Mouse (Mus musculus) G1E (cell line): Measurements from ENCODE around the gene Prrx1. TPM values are rescaled to one million over a fixed set of nuclear protein-coding genes. Genes with fewer than 3 reads are reported as not detected.

Experiments
- ATAC-seq: 2 replicates; pipeline ENCODE4 v1.8.0; 2016; ENCODE audit warnings: mild to moderate bottlenecking; ENCODE audit not compliant: insufficient number of reproducible peaks, poor library complexity, low FRiP score, severe bottlenecking; ENCODE audit errors: extremely low read depth
- DNase-seq: peaks from one replicate; pipeline ENCODE4 v3.0.0; 2012; ENCODE audit warnings: low spot score
- H3K27me3 ChIP-seq: 2 replicates; pipeline ENCODE4 v1.6.1; 2012; ENCODE audit warnings: mild to moderate bottlenecking, low read length, inconsistent platforms; ENCODE audit not compliant: insufficient read depth
- H3K36me3 ChIP-seq: replicated peaks from 2 replicates; pipeline ENCODE3; 2012; ENCODE audit warnings: mild to moderate bottlenecking, inconsistent platforms
- H3K4me1 ChIP-seq: 2 replicates; pipeline ENCODE4 v1.6.1; 2012; ENCODE audit warnings: low read depth, low read length, inconsistent platforms, mixed read lengths; ENCODE audit not compliant: insufficient read depth
- H3K4me3 ChIP-seq: 2 replicates; pipeline ENCODE4 v1.5.1; 2012; ENCODE audit warnings: low read depth, mild to moderate bottlenecking, inconsistent platforms, low read length, moderate library complexity, mixed read lengths
- H3K9me3 ChIP-seq: replicated peaks from 2 replicates; pipeline ENCODE4 v1.6.1; 2012; ENCODE audit warnings: inconsistent platforms
- CTCF ChIP-seq: IDR thresholded peaks from 2 replicates; pipeline ENCODE4 v1.5.1; 2012; ENCODE audit warnings: low read depth, low read length, inconsistent platforms, mixed read lengths
- GATA1 ChIP-seq: IDR thresholded peaks from 2 replicates; pipeline ENCODE4 v1.6.1; 2012; ENCODE audit warnings: borderline replicate concordance, low read length, inconsistent platforms, mixed read lengths
- GATA2 ChIP-seq: IDR thresholded peaks from 2 replicates; pipeline ENCODE4 v1.6.1; 2012; ENCODE audit warnings: low read depth, low read length, inconsistent platforms, borderline replicate concordance
- POLR2AphosphoS5 ChIP-seq: IDR thresholded peaks from 2 replicates; pipeline ENCODE4 v1.6.1; 2012; ENCODE audit warnings: low read depth, low read length, inconsistent platforms; ENCODE audit not compliant: insufficient replicate concordance
- TAL1 ChIP-seq: conservative IDR thresholded peaks from 2 replicates; pipeline ENCODE4 v1.6.1; 2012; ENCODE audit warnings: low read depth, low read length, inconsistent platforms, mixed read lengths
- polyA plus RNA-seq: library from polyadenylated mRNA; stranded (reverse); fragments of >175 nt; gene quantifications from 2 replicates; pipeline ENCODE4 v1.2.3, GENCODE M21; 2012
- total RNA-seq, 2 experiments: library from RNA; stranded (forward) in 1 of 2; stranded (reverse) in 1 of 2; fragments of 200-1000 nt in 1 of 2; fragments of >200 nt in 1 of 2; fragmentation: Nextera tagmentation in 1 of 2; gene quantifications; 2 replicates each; pipeline ENCODE4 v1.2.3; 2014 to 2017

Gene Prrx1
- total RNA-seq (2014; fragmentation: Nextera tagmentation) (not detected in 2 replicates), total RNA-seq (2017) (0.05 and 0.12 TPM in 2 replicates), polyA plus RNA-seq (not detected in 2 replicates)

- no peak for ATAC-seq
- H3K4me3 ChIP-seq = no peak within 1 kb of the TSS
- H3K27me3 ChIP-seq = 0 out of 2 replicates have a peak, but pooled peaks cover 3% of the 10 kb centered on the region
- H3K36me3 ChIP-seq = no peaks in the 10 kb centered on the region
- H3K9me3 ChIP-seq = no peaks in the 10 kb centered on the region
- H3K4me1 ChIP-seq = no peaks in the 10 kb centered on the region
- DNase-seq = no peak
- TF ChIP-seq TAL1 (no peak), GATA1 (no peak), CTCF (no peak), POLR2AphosphoS5 (no peak), GATA2 (no peak)
These were observed at the start of gene Prrx1 for GRCm38 (mm10) chr1:163313101-163313773. Prrx1 (minus strand) TSS chr1:163313710.

GRCm38 (mm10) chr1:163362202-163362601 is 48.7 kb upstream of the Prrx1 start:
- DNase-seq = no peak
- Histone ChIP-seq H3K4me3 (no peak overlapping the region), H3K36me3 (no peaks in the 10 kb centered on the region), H3K4me1 (no peaks in the 10 kb centered on the region), H3K27me3 (0 out of 2 replicates have a peak, but pooled peaks cover 2% of the 10 kb centered on the region), H3K9me3 (no peaks in the 10 kb centered on the region)
- no peak for ATAC-seq
- TF ChIP-seq GATA2 (no peak), TAL1 (no peak), CTCF (no peak), POLR2AphosphoS5 (no peak), GATA1 (no peak)

GRCm38 (mm10) chr1:163361376-163361775 is 47.9 kb upstream of the Prrx1 start:
- TF ChIP-seq CTCF (no peak), GATA2 (no peak), TAL1 (no peak), GATA1 (no peak), POLR2AphosphoS5 (no peak)
- DNase-seq (no peak), ATAC-seq (no peak)
- Histone ChIP-seq H3K4me1 (no peaks in the 10 kb centered on the region), H3K4me3 (no peak overlapping the region), H3K9me3 (no peaks in the 10 kb centered on the region), H3K27me3 (0 out of 2 replicates have a peak, but pooled peaks cover 2% of the 10 kb centered on the region), H3K36me3 (no peaks in the 10 kb centered on the region)

- Histone ChIP-seq H3K9me3 (no peaks in the 10 kb centered on the region), H3K4me3 (no peak overlapping the region), H3K27me3 (0 out of 2 replicates have a peak, but pooled peaks cover 2% of the 10 kb centered on the region), H3K4me1 (no peaks in the 10 kb centered on the region), H3K36me3 (no peaks in the 10 kb centered on the region)
- no peak for DNase-seq
- no peak for ATAC-seq
- TF ChIP-seq GATA1 (no peak), GATA2 (no peak), CTCF (no peak), TAL1 (no peak), POLR2AphosphoS5 (no peak)
These were observed 47.3 kb upstream of the Prrx1 start for GRCm38 (mm10) chr1:163360796-163361195.

GRCm38 (mm10) chr1:163359521-163359920 is 46.0 kb upstream of the Prrx1 start:
- H3K4me3 ChIP-seq = no peak overlapping the region
- no peak for ATAC-seq
- no peaks in the 10 kb centered on the region for H3K4me1 ChIP-seq
- H3K9me3 ChIP-seq = no peaks in the 10 kb centered on the region
- TF ChIP-seq GATA1 = no peak
- TF ChIP-seq GATA2 = no peak
- DNase-seq = no peak
- no peaks in the 10 kb centered on the region for H3K36me3 ChIP-seq
- H3K27me3 ChIP-seq = 0 out of 2 replicates have a peak, but pooled peaks cover 2% of the 10 kb centered on the region

GRCm38 (mm10) chr1:163358165-163358564 is 44.7 kb upstream of the Prrx1 start:
- DNase-seq (no peak), ATAC-seq (no peak)
- no peaks in the 10 kb centered on the region for H3K9me3 ChIP-seq
- no peak for TF ChIP-seq CTCF
- no peak for TF ChIP-seq GATA1
- TF ChIP-seq TAL1 = no peak
- no peak for TF ChIP-seq POLR2AphosphoS5
- no peak for TF ChIP-seq GATA2
- H3K27me3 ChIP-seq = 0 out of 2 replicates have a peak, but pooled peaks cover 2% of the 10 kb centered on the region
- no peak overlapping the region for H3K4me3 ChIP-seq
- H3K4me1 ChIP-seq = no peaks in the 10 kb centered on the region
- no peaks in the 10 kb centered on the region for H3K36me3 ChIP-seq
